Mouse (Mus musculus) intestine, postnatal 0 days (tissue): ENCODE measurements around the gene Lrrn1. TPM values are rescaled to one million over a fixed set of nuclear protein-coding genes. Genes with fewer than 3 reads are reported as not detected.

Experiments used
- ATAC-seq: fragments of 200-750 bp; cut with Nextera tagmentation; 2 replicates; pipeline ENCODE4 v1.8.0; 2017; ENCODE audit warnings: mild to moderate bottlenecking, moderate TSS enrichment, moderate library complexity
- H3K27ac ChIP-seq: fragments of 300-500 bp; sonication (generic); 2 replicates; pipeline ENCODE4 v1.5.1; 2014; ENCODE audit warnings: mild to moderate bottlenecking, low read depth, low read length, moderate library complexity
- H3K27me3 ChIP-seq: fragments of 300-500 bp; sonication (generic); replicated peaks from 2 replicates; pipeline ENCODE4 v1.6.1; 2014; ENCODE audit warnings: low read length, mixed read lengths; ENCODE audit not compliant: control insufficient read depth, insufficient read depth
- H3K36me3 ChIP-seq: fragments of 300-500 bp; sonication (generic); 2 replicates; pipeline ENCODE4 v1.6.1; 2014; ENCODE audit warnings: mild to moderate bottlenecking, moderate library complexity; ENCODE audit not compliant: control insufficient read depth, insufficient read depth
- H3K4me1 ChIP-seq: fragments of 300-500 bp; sonication (generic); replicated peaks from 2 replicates; pipeline ENCODE4 v1.6.1; 2014; ENCODE audit warnings: antibody characterized with exemption, low read length, mixed read lengths; ENCODE audit not compliant: control insufficient read depth, insufficient read depth
- H3K4me2 ChIP-seq: fragments of 300-500 bp; sonication (generic); replicated peaks from 2 replicates; pipeline ENCODE4 v1.6.1; 2014; ENCODE audit warnings: low read depth, mild to moderate bottlenecking, moderate library complexity
- H3K4me3 ChIP-seq: fragments of 300-500 bp; sonication (generic); 2 replicates; pipeline ENCODE4 v1.5.1; 2014; ENCODE audit warnings: low read depth, low read length
- H3K9ac ChIP-seq: fragments of 300-500 bp; sonication (generic); 2 replicates; pipeline ENCODE4 v1.6.1; 2014; ENCODE audit warnings: mild to moderate bottlenecking, low read depth, low read length
- H3K9me3 ChIP-seq: fragments of 300-500 bp; sonication (generic); 2 replicates; pipeline ENCODE4 v1.6.1; 2016; ENCODE audit warnings: mixed run types; ENCODE audit not compliant: control insufficient read depth
- CTCF ChIP-seq: sonication (generic); IDR thresholded peaks from 2 replicates; pipeline ENCODE4 v1.5.1; 2016; ENCODE audit warnings: low read depth, mild to moderate bottlenecking, control low read depth, antibody characterized with exemption, moderate library complexity
- WGBS: fragments of 180-500 bp; shearing (Covaris S2); extraction: QIAGEN DNeasy Blood & Tissue Kit; methylation state at CpG from one replicate; pipeline ENCODE4 v1.1.7; 2014; 5-methylcytosine and 5-hydroxymethylcytosine counted together
- polyA plus RNA-seq: library from polyadenylated mRNA; unstranded; fragments of >200 nt; fragmentation: Nextera tagmentation; extraction: Ambion mirVana; gene quantifications from 2 replicates; pipeline ENCODE4 v1.2.1, GENCODE M21; 2015

The Lrrn1 gene
- polyA plus RNA-seq, 1 experiment from 2014 or later = 14.7 TPM

DNA sequence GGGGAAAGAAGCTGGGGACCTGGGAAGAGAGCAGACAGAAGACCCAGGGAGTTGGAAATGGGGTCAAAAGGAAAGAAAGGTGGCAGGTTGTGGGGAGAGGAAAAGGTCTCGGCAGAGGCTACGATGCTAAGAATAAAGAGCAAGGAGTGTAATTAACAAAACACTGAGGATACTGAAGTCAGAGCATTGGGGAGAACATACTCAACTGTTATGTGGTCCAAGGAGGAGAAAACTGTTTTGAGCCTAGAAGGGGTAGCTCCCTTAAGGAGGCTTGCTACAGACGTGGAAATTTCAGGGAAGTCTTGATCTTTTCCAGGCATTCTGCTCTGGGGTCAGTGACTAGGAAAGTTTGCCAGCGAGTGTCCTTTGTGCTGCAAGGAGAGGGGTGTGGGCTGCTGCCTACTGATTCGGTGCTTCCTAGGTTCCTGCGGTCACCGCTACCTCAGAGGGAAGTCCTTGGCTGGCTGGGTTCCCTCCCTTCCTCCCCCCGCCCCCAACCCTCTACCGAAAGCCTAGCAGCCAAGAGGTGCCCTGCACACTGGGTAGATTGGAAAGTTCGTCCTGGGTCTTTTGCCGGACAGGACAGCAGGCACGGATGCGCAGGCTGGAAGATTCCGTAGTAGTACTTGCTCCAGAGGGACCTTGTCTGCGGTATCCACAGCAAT is 1.2 kb downstream of the Lrrn1 start:
- Histone ChIP-seq H3K4me1 (no peaks in the 10 kb centered on the region), H3K27me3 (peaks cover 5% of the 10 kb centered on the region; the same call in 1 of the 2 replicates), H3K9me3 (no peaks in the 10 kb centered on the region), H3K27ac (no peak overlapping the region), H3K4me2 (peak overlapping the region; percentile 92), H3K4me3 (peak overlapping the region; percentile 47), H3K36me3 (no peaks in the 10 kb centered on the region), H3K9ac (peak overlapping the region; percentile 19)
- no peak for ATAC-seq
- 7% methylated on average over 15 of the region's 15 CpGs for WGBS
- TF ChIP-seq CTCF = no peak

DNA sequence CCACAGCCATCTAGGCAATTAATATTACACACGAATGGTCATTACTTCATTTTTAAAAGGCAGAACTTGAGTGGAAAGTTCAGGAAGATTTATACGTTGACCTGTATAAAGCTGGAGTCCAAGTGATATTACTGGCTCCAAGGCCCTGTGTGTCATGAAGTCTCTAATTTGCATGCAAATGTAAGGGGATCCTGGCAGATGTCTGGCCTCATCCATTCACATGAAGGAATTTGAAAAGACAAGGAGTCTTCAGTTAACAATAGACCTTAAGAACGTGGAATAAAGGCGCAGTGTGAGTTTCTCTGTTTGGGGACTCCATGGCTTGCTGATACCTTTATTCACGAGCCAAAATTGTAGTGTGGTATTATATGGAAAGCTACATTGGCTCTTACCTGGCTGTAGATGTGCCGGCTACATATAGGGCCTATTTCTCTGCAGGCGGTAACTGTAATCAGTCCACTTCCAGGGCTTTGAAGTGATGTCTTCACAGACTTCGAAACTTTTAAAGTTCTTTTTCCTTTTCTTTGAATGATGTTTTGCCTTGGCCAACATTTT is 2.0 kb downstream of the Lrrn1 start:
- Histone ChIP-seq H3K36me3 (no peaks in the 10 kb centered on the region), H3K4me3 (no peak overlapping the region), H3K27ac (no peak overlapping the region), H3K27me3 (peaks cover 5% of the 10 kb centered on the region; the same call in 1 of the 2 replicates), H3K4me1 (no peaks in the 10 kb centered on the region), H3K4me2 (peak overlapping the region; percentile 92; the same call in 1 of the 2 replicates), H3K9me3 (no peaks in the 10 kb centered on the region), H3K9ac (no peak overlapping the region)
- TF ChIP-seq CTCF = no peak
- no peak for ATAC-seq
- WGBS = 69% methylated on average over 8 of the region's 8 CpGs

DNA sequence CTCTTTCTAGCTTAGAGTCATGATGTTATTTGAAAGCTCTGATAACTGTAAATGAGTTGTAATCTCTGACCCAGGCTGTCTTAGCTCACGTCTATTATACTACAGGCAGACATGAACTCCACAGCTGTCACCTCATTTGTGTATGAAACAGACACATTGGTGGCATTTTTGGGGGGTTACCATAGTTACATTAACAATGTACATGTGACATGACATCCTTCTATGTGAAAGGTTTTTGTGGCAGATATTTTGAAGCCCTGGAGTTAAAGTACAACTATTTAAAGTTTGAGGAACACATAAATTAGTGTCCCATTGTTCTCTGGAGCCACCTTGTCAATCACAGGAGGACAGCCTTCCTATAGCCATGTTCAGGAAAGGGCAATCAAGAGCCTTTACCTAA is 5.0 kb downstream of the Lrrn1 start:
- TF ChIP-seq CTCF = no peak

DNA sequence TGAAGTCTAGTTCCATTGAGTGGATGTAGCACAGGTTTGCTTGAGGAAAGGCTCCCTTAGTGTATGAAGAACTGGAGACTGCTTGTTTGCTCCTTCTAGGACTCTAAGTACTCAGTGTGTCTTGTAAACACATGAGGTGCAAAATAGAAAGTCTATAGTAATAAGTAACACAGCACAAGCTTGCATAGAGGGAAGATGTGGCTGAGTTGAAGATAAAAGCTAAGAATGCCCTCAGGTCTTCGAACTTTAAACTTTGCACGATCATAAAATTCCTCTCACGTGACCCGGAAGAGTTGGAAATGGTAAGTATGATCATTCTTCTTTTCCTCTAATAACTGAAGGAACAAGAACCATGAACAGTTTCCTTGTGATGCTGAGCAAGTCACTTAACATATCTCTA is 7.1 kb downstream of the Lrrn1 start:
- no peaks in the 10 kb centered on the region for H3K36me3 ChIP-seq
- H3K9ac ChIP-seq = no peak overlapping the region
- no peak overlapping the region for H3K4me3 ChIP-seq
- WGBS = 46% methylated on average over 4 of the region's 4 CpGs
- no peaks in the 10 kb centered on the region for H3K9me3 ChIP-seq
- no peak overlapping the region for H3K4me2 ChIP-seq
- no peaks in the 10 kb centered on the region; the same call in 1 of the 2 replicates for H3K27me3 ChIP-seq
- ATAC-seq = peak; percentile 92
- no peak for TF ChIP-seq CTCF
- H3K27ac ChIP-seq = peak overlapping the region; percentile 50
- H3K4me1 ChIP-seq = no peaks in the 10 kb centered on the region

More for the DNA sequence above, 5.0 kb downstream of the Lrrn1 start:
- Histone ChIP-seq H3K4me2 (no peak overlapping the region), H3K4me1 (no peaks in the 10 kb centered on the region), H3K9me3 (no peaks in the 10 kb centered on the region), H3K36me3 (no peaks in the 10 kb centered on the region), H3K9ac (no peak overlapping the region), H3K4me3 (no peak overlapping the region), H3K27ac (no peak overlapping the region), H3K27me3 (peaks cover 5% of the 10 kb centered on the region; the same call in 1 of the 2 replicates)
- 27% methylated on average over 1 of the region's 1 CpGs for WGBS
- no peak for ATAC-seq

DNA sequence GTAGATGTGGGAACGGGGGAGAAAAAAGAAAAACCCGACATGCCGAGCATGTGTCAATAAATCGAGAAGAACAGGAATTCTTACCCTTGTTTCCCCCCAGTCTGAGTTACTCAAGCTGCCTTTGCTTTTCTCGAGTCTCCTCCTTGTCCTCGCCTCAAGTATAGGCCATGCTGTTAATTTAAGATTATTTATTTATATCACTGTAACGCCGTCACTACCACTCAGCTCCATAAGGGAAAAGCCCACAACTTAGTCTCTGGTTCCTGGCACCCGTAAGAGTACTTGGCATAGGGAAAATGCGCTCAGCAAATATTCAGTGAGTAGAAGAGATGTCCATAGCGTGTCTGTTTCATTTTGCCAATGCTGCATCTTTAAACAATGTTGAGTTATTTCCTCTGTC is 11.7 kb downstream of the Lrrn1 start:
- TF ChIP-seq CTCF = no peak
- no peak for ATAC-seq
- Histone ChIP-seq H3K4me1 (no peaks in the 10 kb centered on the region), H3K4me3 (no peak overlapping the region), H3K9me3 (no peaks in the 10 kb centered on the region), H3K27ac (no peak overlapping the region), H3K27me3 (no peaks in the 10 kb centered on the region), H3K36me3 (no peaks in the 10 kb centered on the region), H3K9ac (no peak overlapping the region), H3K4me2 (no peak overlapping the region)
- 73% methylated on average over 11 of the region's 11 CpGs for WGBS

DNA sequence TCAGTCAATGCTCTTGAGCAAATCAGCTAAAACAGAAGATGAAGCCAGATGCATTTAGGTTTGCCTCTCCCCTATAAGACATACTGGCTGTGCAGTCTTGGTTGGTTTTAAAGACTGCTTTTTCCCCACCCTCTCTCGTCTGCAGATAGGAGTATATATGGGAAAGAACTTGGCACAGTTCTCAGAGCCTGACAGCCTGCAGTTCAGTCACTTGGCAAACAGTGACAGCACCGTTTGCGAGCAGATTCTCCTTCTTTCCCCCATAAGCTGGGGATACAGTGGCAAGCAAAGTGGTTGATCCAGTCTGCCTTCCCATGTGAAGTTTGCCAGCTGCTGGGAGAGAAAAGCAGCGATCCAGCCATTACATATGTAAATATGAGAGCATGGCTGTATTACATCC is 12.3 kb downstream of the Lrrn1 start:
- no peaks in the 10 kb centered on the region for H3K4me1 ChIP-seq
- TF ChIP-seq CTCF = no peak
- 61% methylated on average over 4 of the region's 4 CpGs for WGBS

More for the DNA sequence above, 12.3 kb downstream of the Lrrn1 start:
- ATAC-seq = no peak
- Histone ChIP-seq H3K9ac (no peak overlapping the region), H3K4me3 (no peak overlapping the region), H3K36me3 (no peaks in the 10 kb centered on the region), H3K27me3 (no peaks in the 10 kb centered on the region), H3K27ac (no peak overlapping the region), H3K4me2 (no peak overlapping the region), H3K9me3 (no peaks in the 10 kb centered on the region)
